In genomic region chr5:28416029-28416428, GRCm38 (mm10) we compare ENCODE assay signal across 35 mouse cellular contexts. TPM values are rescaled to one million over a fixed set of nuclear protein-coding genes. Genes with fewer than 3 reads are reported as not detected.
"Had no signal": no experiment of that assay in that cellular context is flagged by ENCODE, and none has a peak within 500 bp of the region (broad histone marks: within the 10 kb centered on the region; RNA-seq: fewer than 3 reads in every experiment).

No protein-coding gene starts in this region.

- ATAC-seq: hindbrain, embryonic 16.5 days; hindbrain, postnatal 0 days; inflammation-experienced regulatory T-cells, adult 6 months; intestine, embryonic 15.5 days; intestine, embryonic 16.5 days had no signal

- H3K27ac ChIP-seq: heart, embryonic 10.5 days; heart, embryonic 13.5 days; heart, embryonic 15.5 days; hindbrain, embryonic 10.5 days; hindbrain, embryonic 12.5 days; hindbrain, embryonic 13.5 days; hindbrain, embryonic 14.5 days; hindbrain, embryonic 15.5 days; hindbrain, postnatal 0 days; intestine, embryonic 15.5 days; kidney, embryonic 15.5 days; kidney, postnatal 0 days; layer of hippocampus, adult 2 months had no signal

- DNase-seq: heart, postnatal 10 days; heart, postnatal 14 days; heart, postnatal 36 days; heart, postnatal 4 days; kidney, adult 11 months; kidney, adult 18-20 months; kidney, adult 2 months; kidney, adult 8-10 months; kidney, adult 9 months; kidney, postnatal 10 days; kidney, postnatal 14 days; kidney, postnatal 25 days; kidney, postnatal 36 days; kidney, postnatal 4 days; layer of hippocampus, adult 9-11 months; layer of hippocampus, postnatal 36 days had no signal

- H3K9me3 ChIP-seq: heart, embryonic 10.5 days; heart, embryonic 12.5 days; heart, embryonic 13.5 days; heart, embryonic 15.5 days; hindbrain, embryonic 10.5 days; hindbrain, embryonic 12.5 days; hindbrain, embryonic 13.5 days; hindbrain, embryonic 15.5 days; intestine, embryonic 15.5 days; kidney, embryonic 15.5 days had no signal

- H3K9ac ChIP-seq: heart, embryonic 12.5 days; heart, embryonic 13.5 days; heart, embryonic 15.5 days; hindbrain, embryonic 12.5 days; hindbrain, embryonic 13.5 days; hindbrain, embryonic 14.5 days; hindbrain, embryonic 15.5 days; intestine, embryonic 15.5 days; kidney, embryonic 15.5 days had no signal

- H3K4me3 ChIP-seq: heart, embryonic 10.5 days; heart, embryonic 12.5 days; heart, embryonic 13.5 days; heart, embryonic 15.5 days; hindbrain, embryonic 10.5 days; hindbrain, embryonic 12.5 days; hindbrain, embryonic 13.5 days; hindbrain, embryonic 15.5 days; intestine, embryonic 15.5 days; kidney, embryonic 15.5 days; layer of hippocampus, adult 2 months had no signal

- H3K27me3 ChIP-seq: heart, embryonic 12.5 days; heart, embryonic 13.5 days; heart, embryonic 15.5 days; hindbrain, embryonic 12.5 days; hindbrain, embryonic 13.5 days; hindbrain, embryonic 15.5 days; intestine, embryonic 15.5 days; kidney, embryonic 15.5 days had no signal

- H3K4me1 ChIP-seq: heart, embryonic 10.5 days; heart, embryonic 12.5 days; hindbrain, embryonic 10.5 days; hindbrain, embryonic 12.5 days; hindbrain, embryonic 13.5 days; hindbrain, embryonic 15.5 days; intestine, embryonic 15.5 days; kidney, embryonic 15.5 days had no signal

- H3K4me2 ChIP-seq: heart, embryonic 12.5 days; heart, embryonic 13.5 days; heart, embryonic 15.5 days; hindbrain, embryonic 12.5 days; hindbrain, embryonic 13.5 days; hindbrain, embryonic 14.5 days; hindbrain, embryonic 15.5 days; intestine, embryonic 15.5 days; kidney, embryonic 15.5 days had no signal

RNA-seq across cellular contexts. Expression of gene Shh, which starts 51.0 kb away (rescaled TPM):
- polyA plus RNA-seq: heart, embryonic 14.5 days; heart, postnatal 0 days; inflammation-experienced regulatory T-cells, adult 6 months had no signal
